Mouse (Mus musculus): ENCODE results near the gene Mfap4. TPM values are rescaled to one million over a fixed set of nuclear protein-coding genes. Genes with fewer than 3 reads are reported as not detected.

The Mfap4 gene
- polyA plus RNA-seq, 1 experiment from 2014 or later: 2,309 TPM

- Histone ChIP-seq H3K4me1 (ENCODE audit: insufficient read depth, low read depth, low read length) (no peaks in the 10 kb centered on the region), H3K9ac (replicated peaks; ENCODE audit: low read depth) (no peak overlapping the region), H3K9me3 (ENCODE audit: low read length) (no peaks in the 10 kb centered on the region), H3K27me3 (replicated peaks; ENCODE audit: insufficient read depth, low read length) (no peaks in the 10 kb centered on the region), H3K27ac (ENCODE audit: low read length) (no peak overlapping the region), H3K36me3 (ENCODE audit: insufficient read depth, low read length) (peaks cover 26% of the 10 kb centered on the region; the same call in 1 of the 2 replicates), H3K4me2 (replicated peaks; ENCODE audit: low read depth, low read length) (no peak overlapping the region), H3K4me3 (ENCODE audit: low read depth, low read length) (no peak overlapping the region)
- no peak for TF ChIP-seq CTCF (IDR thresholded peaks at IDR 0.05)
- WGBS: 91% methylated on average over 3 of the region's 3 CpGs
- ATAC-seq (no peak), DNase-seq (ENCODE audit: low spot score) (no peak)
Observed at GRCm38 (mm10) chr11:61519484-61520107, 34.4 kb downstream of the Mfap4 start.

GRCm38 (mm10) chr11:61526872-61527271, 41.6 kb downstream of the Mfap4 start:
- TF ChIP-seq CTCF (IDR thresholded peaks at IDR 0.05) (no peak), EP300 (IDR thresholded peaks at IDR 0.05) (no peak)
- no peak for DNase-seq (ENCODE audit: low spot score)
- Histone ChIP-seq H3K4me3 (ENCODE audit: low read depth, low read length) (no peak overlapping the region), H3K27me3 (replicated peaks; ENCODE audit: insufficient read depth, low read length) (no peaks in the 10 kb centered on the region), H3K9ac (replicated peaks; ENCODE audit: low read depth) (no peak overlapping the region), H3K9me3 (ENCODE audit: low read length) (no peaks in the 10 kb centered on the region), H3K4me1 (ENCODE audit: insufficient read depth, low read depth, low read length) (peaks cover 11% of the 10 kb centered on the region; the same call in 1 of the 2 replicates), H3K36me3 (ENCODE audit: insufficient read depth, low read length) (peaks cover 4% of the 10 kb centered on the region; the same call in 1 of the 2 replicates), H3K4me2 (replicated peaks; ENCODE audit: low read depth, low read length) (no peak overlapping the region), H3K27ac (ENCODE audit: low read length) (no peak overlapping the region)
- no peak for ATAC-seq
- 88% methylated on average over 1 of the region's 1 CpGs for WGBS

DNA sequence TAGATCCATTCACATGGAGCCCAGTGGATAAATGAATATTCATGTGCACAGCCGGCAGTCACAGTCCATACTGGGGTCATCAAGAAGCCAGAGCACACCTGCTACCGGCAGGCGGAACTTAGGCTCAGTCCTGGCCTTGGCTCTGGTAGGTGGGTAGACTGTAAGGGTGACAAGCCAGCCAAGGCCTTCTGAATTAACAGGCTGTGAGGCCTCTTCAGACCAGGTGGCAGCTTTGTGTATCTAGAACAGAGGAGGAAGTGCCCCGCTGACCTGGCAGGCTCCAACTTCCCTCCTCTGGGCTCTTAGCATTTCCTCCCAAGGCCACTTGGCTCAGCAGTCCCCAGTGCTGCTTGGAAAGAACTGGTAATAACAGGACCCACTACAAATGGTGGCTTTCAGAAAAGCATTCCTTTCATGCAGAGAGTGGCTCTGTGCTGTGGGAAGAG, 44.1 kb downstream of the Mfap4 start:
- WGBS: 32% methylated on average over 4 of the region's 4 CpGs
- no peak overlapping the region for H3K9ac ChIP-seq (replicated peaks; ENCODE audit: low read depth)
- H3K4me3 ChIP-seq (ENCODE audit: low read depth, low read length): no peak overlapping the region
- H3K27ac ChIP-seq (ENCODE audit: low read length): peak overlapping the region; percentile 58; the same call in 1 of the 2 replicates
- H3K4me1 ChIP-seq (ENCODE audit: insufficient read depth, low read depth, low read length): peaks cover 14% of the 10 kb centered on the region; the same call in 1 of the 2 replicates
- H3K36me3 ChIP-seq (ENCODE audit: insufficient read depth, low read length): peaks cover 4% of the 10 kb centered on the region; the same call in 1 of the 2 replicates
- H3K27me3 ChIP-seq (replicated peaks; ENCODE audit: insufficient read depth, low read length): no peaks in the 10 kb centered on the region
- TF ChIP-seq EP300 (IDR thresholded peaks at IDR 0.05) (peak; percentile 47; the same call in 1 of the 2 replicates), CTCF (IDR thresholded peaks at IDR 0.05) (no peak)
- H3K4me2 ChIP-seq (replicated peaks; ENCODE audit: low read depth, low read length): no peak overlapping the region
- peak; percentile 83 for DNase-seq (ENCODE audit: low spot score)
- peak; percentile 86 for ATAC-seq
- H3K9me3 ChIP-seq (ENCODE audit: low read length): no peaks in the 10 kb centered on the region

GRCm38 (mm10) chr11:61532820-61533219, 47.6 kb downstream of the Mfap4 start:
- peaks cover 4% of the 10 kb centered on the region; the same call in 1 of the 2 replicates for H3K36me3 ChIP-seq (ENCODE audit: insufficient read depth, low read length)
- WGBS: 81% methylated on average over 2 of the region's 2 CpGs
- no peak overlapping the region for H3K4me2 ChIP-seq (replicated peaks; ENCODE audit: low read depth, low read length)
- H3K4me3 ChIP-seq (ENCODE audit: low read depth, low read length): no peak overlapping the region
- TF ChIP-seq EP300 (IDR thresholded peaks at IDR 0.05) (no peak), CTCF (IDR thresholded peaks at IDR 0.05) (no peak)
- H3K27me3 ChIP-seq (replicated peaks; ENCODE audit: insufficient read depth, low read length): no peaks in the 10 kb centered on the region
- DNase-seq (ENCODE audit: low spot score) (peak; percentile 39), ATAC-seq (no peak)
- H3K4me1 ChIP-seq (ENCODE audit: insufficient read depth, low read depth, low read length): peaks cover 19% of the 10 kb centered on the region; the same call in 1 of the 2 replicates
- H3K9me3 ChIP-seq (ENCODE audit: low read length): no peaks in the 10 kb centered on the region
- H3K27ac ChIP-seq (ENCODE audit: low read length): peak overlapping the region; percentile 73
- H3K9ac ChIP-seq (replicated peaks; ENCODE audit: low read depth): no peak overlapping the region

- Histone ChIP-seq H3K27me3 (replicated peaks; ENCODE audit: insufficient read depth, low read length) (no peaks in the 10 kb centered on the region), H3K4me2 (replicated peaks; ENCODE audit: low read depth, low read length) (no peak overlapping the region), H3K4me3 (ENCODE audit: low read depth, low read length) (no peak overlapping the region), H3K9me3 (ENCODE audit: low read length) (no peaks in the 10 kb centered on the region), H3K27ac (ENCODE audit: low read length) (peak overlapping the region; percentile 73), H3K9ac (replicated peaks; ENCODE audit: low read depth) (no peak overlapping the region), H3K36me3 (ENCODE audit: insufficient read depth, low read length) (peaks cover 4% of the 10 kb centered on the region; the same call in 1 of the 2 replicates), H3K4me1 (ENCODE audit: insufficient read depth, low read depth, low read length) (peaks cover 19% of the 10 kb centered on the region; the same call in 1 of the 2 replicates)
- no peak for TF ChIP-seq CTCF (IDR thresholded peaks at IDR 0.05)
- peak; percentile 79 for TF ChIP-seq EP300 (IDR thresholded peaks at IDR 0.05)
- 57% methylated on average over 5 of the region's 5 CpGs for WGBS
- DNase-seq (ENCODE audit: low spot score): peak; percentile 56
- ATAC-seq: peak; percentile 77
Observed at GRCm38 (mm10) chr11:61533571-61533970, 48.3 kb downstream of the Mfap4 start.

DNA sequence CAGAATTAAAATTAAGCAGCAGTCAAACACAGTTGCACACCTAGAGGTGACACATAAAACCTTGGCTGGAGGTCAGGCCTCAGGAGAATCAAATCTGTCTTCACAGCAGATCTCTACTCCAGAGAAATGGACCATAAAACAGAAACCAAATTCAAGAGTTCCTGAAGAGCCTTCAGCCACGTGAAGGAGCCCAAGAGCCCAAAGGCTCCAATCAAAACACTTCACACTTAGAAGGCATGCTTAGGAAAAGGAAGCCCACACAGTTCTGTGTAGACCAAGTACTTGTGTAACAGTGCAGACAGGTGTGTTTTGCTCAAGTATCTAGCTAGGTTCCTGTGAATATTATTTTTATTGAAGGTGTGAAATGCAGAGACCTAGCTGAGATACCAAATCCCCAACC, 50.3 kb downstream of the Mfap4 start:
- Histone ChIP-seq H3K9ac (replicated peaks; ENCODE audit: low read depth) (no peak overlapping the region), H3K27me3 (replicated peaks; ENCODE audit: insufficient read depth, low read length) (no peaks in the 10 kb centered on the region), H3K9me3 (ENCODE audit: low read length) (no peaks in the 10 kb centered on the region), H3K4me2 (replicated peaks; ENCODE audit: low read depth, low read length) (no peak overlapping the region), H3K27ac (ENCODE audit: low read length) (peak overlapping the region; percentile 57), H3K4me3 (ENCODE audit: low read depth, low read length) (no peak overlapping the region), H3K4me1 (ENCODE audit: insufficient read depth, low read depth, low read length) (peaks cover 8% of the 10 kb centered on the region; the same call in 1 of the 2 replicates), H3K36me3 (ENCODE audit: insufficient read depth, low read length) (no peaks in the 10 kb centered on the region)
- ATAC-seq (peak; percentile 82), DNase-seq (ENCODE audit: low spot score) (peak; percentile 81)
- no peak; the same call in 1 of the 2 replicates for TF ChIP-seq CTCF (IDR thresholded peaks at IDR 0.05)
- peak; percentile 59 for TF ChIP-seq EP300 (IDR thresholded peaks at IDR 0.05)
- 34% methylated on average over 1 of the region's 1 CpGs for WGBS

All from lung, postnatal 0 days (tissue).